Mouse (Mus musculus): ENCODE measurements at regions not wholly inside any gene's neighbourhood (a gene's known extent, or its start where the extent isn't known, plus 50 kb on each side); places are given as distances from the start of the nearest gene placed in this dataset.

DNA sequence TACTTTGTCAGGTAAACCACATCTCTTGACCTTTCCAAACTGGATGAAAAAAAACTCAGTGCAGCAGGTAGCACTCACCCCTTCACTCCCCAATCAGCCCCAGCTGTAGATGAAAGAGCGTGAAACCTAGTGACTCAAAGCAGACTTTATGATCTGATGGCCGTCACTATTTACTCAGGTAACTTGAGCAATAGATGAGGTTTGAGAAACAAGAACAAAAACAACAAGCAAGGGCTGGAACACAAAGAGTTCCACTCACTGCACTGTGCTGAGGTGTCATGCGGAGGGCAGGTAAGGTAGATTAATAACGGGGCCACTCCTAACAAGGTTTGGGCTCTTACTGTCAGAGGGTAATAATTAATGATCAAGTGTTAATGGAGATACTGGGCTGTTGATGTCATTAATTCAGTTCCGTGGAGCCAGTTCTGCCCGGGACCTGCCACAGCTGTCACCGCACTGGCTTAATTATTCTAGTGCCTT, 170.4 kb upstream of the Zeb2 start:
- no peak overlapping the region for H3K4me2 ChIP-seq (ENCODE audit: low read depth)

DNA sequence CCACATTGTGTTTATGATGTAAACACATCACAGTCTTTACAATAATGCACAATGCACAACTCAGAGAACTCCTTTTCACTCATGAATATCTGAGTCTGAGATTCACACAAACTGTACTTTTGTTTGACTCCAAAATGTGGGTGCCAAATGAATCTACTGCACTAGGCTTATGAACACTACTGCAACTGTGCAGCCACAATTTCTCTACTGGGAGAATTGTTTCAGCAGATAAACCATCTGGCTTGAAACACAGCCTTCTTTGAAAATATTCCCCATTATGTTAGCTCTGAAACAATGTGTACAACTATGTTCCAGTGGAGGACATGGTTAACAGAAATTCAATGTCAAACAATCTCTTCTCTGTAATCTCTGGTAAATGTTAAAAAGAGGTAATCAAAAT, 166.6 kb upstream of the Zeb2 start:
- Histone ChIP-seq H3K4me2 (ENCODE audit: low read depth) (no peak overlapping the region), H3K27ac (ENCODE audit: low read depth, low read length) (no peak overlapping the region), H3K4me3 (ENCODE audit: low read depth, low read length) (no peak overlapping the region), H3K4me1 (ENCODE audit: insufficient read depth) (no peaks in the 10 kb centered on the region), H3K27me3 (ENCODE audit: insufficient read depth, low read length) (no peaks in the 10 kb centered on the region), H3K36me3 (ENCODE audit: insufficient read depth) (no peaks in the 10 kb centered on the region), H3K9ac (no peak overlapping the region), H3K9me3 (ENCODE audit: low read length) (no peaks in the 10 kb centered on the region)
- DNase-seq (no peak), ATAC-seq (no peak)
- no peak for TF ChIP-seq CTCF (IDR thresholded peaks at IDR 0.05; ENCODE audit: low read depth)

More for the DNA sequence above, 170.4 kb upstream of the Zeb2 start:
- WGBS, result 43% methylated on average over 7 of the region's 7 CpGs
- DNase-seq (no peak), ATAC-seq (no peak)
- Histone ChIP-seq H3K27ac (ENCODE audit: low read depth, low read length) (no peak overlapping the region), H3K36me3 (ENCODE audit: insufficient read depth) (no peaks in the 10 kb centered on the region), H3K4me3 (ENCODE audit: low read depth, low read length) (no peak overlapping the region), H3K9ac (no peak overlapping the region), H3K27me3 (ENCODE audit: insufficient read depth, low read length) (no peaks in the 10 kb centered on the region), H3K9me3 (ENCODE audit: low read length) (no peaks in the 10 kb centered on the region), H3K4me1 (ENCODE audit: insufficient read depth) (no peaks in the 10 kb centered on the region)
- TF ChIP-seq CTCF (IDR thresholded peaks at IDR 0.05; ENCODE audit: low read depth), result no peak

DNA sequence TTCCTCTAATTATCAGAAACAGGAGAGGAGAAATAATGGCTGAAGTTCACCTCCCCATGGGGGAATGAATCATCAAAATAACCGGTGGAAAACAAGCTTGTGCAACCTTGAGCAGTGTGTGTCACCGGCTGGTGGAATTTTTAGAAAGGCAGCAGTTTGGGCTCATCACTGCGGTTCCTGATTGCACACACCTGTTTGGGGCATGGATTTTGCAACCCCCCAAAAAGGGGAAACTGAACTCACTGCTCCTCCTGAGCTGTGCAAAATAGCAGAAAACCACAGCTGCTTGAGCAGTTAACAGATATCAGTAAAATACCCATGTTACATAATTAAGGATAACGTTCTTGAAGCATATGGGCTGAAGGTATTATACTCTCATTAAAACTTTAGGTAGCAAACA, 162.3 kb upstream of the Zeb2 start:
- H3K9ac ChIP-seq, result no peak overlapping the region
- H3K4me3 ChIP-seq (ENCODE audit: low read depth, low read length), result no peak overlapping the region
- no peak overlapping the region for H3K27ac ChIP-seq (ENCODE audit: low read depth, low read length)
- 83% methylated on average over 4 of the region's 4 CpGs for WGBS
- no peak for ATAC-seq
- no peaks in the 10 kb centered on the region for H3K36me3 ChIP-seq (ENCODE audit: insufficient read depth)
- H3K27me3 ChIP-seq (ENCODE audit: insufficient read depth, low read length), result no peaks in the 10 kb centered on the region
- no peaks in the 10 kb centered on the region for H3K4me1 ChIP-seq (ENCODE audit: insufficient read depth)
- DNase-seq, result no peak
- no peak for TF ChIP-seq CTCF (IDR thresholded peaks at IDR 0.05; ENCODE audit: low read depth)
- no peak overlapping the region for H3K4me2 ChIP-seq (ENCODE audit: low read depth)
- H3K9me3 ChIP-seq (ENCODE audit: low read length), result no peaks in the 10 kb centered on the region

DNA sequence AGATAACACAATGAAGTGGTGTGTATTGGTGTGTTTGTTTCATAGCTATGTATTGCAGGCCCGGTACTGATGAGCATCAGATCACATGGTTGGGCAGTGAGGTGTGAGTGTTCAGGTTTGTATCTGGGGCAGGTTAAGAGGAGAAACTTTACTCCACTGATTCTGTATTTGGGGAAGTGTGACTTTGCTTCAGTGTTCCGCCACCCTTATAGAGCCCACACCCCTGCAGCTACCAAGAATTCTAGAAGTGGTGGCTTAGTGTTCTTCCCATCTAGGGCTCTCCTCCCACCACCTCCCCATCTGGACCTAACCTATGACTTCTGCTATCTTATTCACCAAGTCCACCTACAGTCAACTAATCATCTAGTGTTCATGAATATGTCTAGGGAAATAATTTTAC, 160.4 kb upstream of the Zeb2 start:
- Histone ChIP-seq H3K9me3 (ENCODE audit: low read length) (no peaks in the 10 kb centered on the region), H3K4me1 (ENCODE audit: insufficient read depth) (no peaks in the 10 kb centered on the region), H3K4me2 (ENCODE audit: low read depth) (no peak overlapping the region), H3K9ac (no peak overlapping the region), H3K36me3 (ENCODE audit: insufficient read depth) (no peaks in the 10 kb centered on the region), H3K4me3 (ENCODE audit: low read depth, low read length) (no peak overlapping the region), H3K27ac (ENCODE audit: low read depth, low read length) (no peak overlapping the region), H3K27me3 (ENCODE audit: insufficient read depth, low read length) (no peaks in the 10 kb centered on the region)
- DNase-seq, result no peak
- TF ChIP-seq CTCF (IDR thresholded peaks at IDR 0.05; ENCODE audit: low read depth), result no peak
- no peak for ATAC-seq
- 99% methylated on average over 2 of the region's 2 CpGs for WGBS

DNA sequence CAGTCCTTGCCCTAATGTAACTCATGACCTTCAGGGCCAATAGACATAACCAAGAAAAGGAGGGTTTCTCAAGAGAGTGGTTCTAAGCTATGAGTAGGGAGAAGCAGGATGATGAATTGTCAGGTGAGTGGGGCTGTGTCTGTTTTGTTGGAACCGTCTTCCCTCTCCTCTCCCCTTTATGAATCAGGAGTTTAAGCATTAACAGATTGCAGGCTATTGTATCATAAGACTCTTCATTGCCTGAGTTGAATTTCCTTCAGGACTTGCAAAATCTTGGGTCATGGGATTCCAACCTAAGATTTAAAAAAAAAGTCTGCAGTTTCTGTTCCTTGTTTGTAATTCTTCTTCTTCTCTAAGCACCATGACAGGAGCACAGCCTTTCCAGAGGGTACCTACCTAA, 159.5 kb upstream of the Zeb2 start:
- no peaks in the 10 kb centered on the region for H3K4me1 ChIP-seq (ENCODE audit: insufficient read depth)
- H3K4me3 ChIP-seq (ENCODE audit: low read depth, low read length), result no peak overlapping the region
- H3K9me3 ChIP-seq (ENCODE audit: low read length), result no peaks in the 10 kb centered on the region
- no peak for TF ChIP-seq CTCF (IDR thresholded peaks at IDR 0.05; ENCODE audit: low read depth)
- no peaks in the 10 kb centered on the region for H3K36me3 ChIP-seq (ENCODE audit: insufficient read depth)
- H3K4me2 ChIP-seq (ENCODE audit: low read depth), result no peak overlapping the region
- H3K27ac ChIP-seq (ENCODE audit: low read depth, low read length), result no peak overlapping the region
- 86% methylated on average over 1 of the region's 1 CpGs for WGBS
- H3K9ac ChIP-seq, result no peak overlapping the region
- DNase-seq (no peak), ATAC-seq (no peak)
- no peaks in the 10 kb centered on the region for H3K27me3 ChIP-seq (ENCODE audit: insufficient read depth, low read length)

DNA sequence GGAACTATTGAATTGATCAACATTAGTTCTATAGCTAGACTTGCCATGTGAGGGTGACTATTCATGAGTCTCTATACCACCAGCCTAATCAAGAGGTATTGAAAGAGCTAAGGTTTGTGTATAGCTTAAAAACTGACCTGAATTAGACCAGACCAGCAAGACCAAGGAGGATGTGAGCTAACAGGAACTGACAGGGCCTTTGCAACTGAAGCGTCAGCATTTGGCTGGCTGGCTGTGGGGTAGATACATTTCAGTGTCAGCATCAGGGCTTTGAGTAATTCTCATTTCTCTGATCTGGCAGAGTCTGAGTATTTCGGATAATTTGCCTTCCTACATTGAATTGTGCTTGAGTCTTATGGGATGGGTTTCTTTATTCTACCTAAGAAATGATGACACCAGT, 152.8 kb upstream of the Zeb2 start:
- H3K4me1 ChIP-seq (ENCODE audit: insufficient read depth), result no peaks in the 10 kb centered on the region
- 86% methylated on average over 2 of the region's 2 CpGs for WGBS
- H3K27ac ChIP-seq (ENCODE audit: low read depth, low read length), result no peak overlapping the region
- DNase-seq, result no peak
- H3K36me3 ChIP-seq (ENCODE audit: insufficient read depth), result no peaks in the 10 kb centered on the region
- H3K4me2 ChIP-seq (ENCODE audit: low read depth), result no peak overlapping the region
- H3K9me3 ChIP-seq (ENCODE audit: low read length), result no peaks in the 10 kb centered on the region
- ATAC-seq, result no peak
- no peak for TF ChIP-seq CTCF (IDR thresholded peaks at IDR 0.05; ENCODE audit: low read depth)
- H3K4me3 ChIP-seq (ENCODE audit: low read depth, low read length), result no peak overlapping the region
- H3K9ac ChIP-seq, result no peak overlapping the region
- H3K27me3 ChIP-seq (ENCODE audit: insufficient read depth, low read length), result no peaks in the 10 kb centered on the region

DNA sequence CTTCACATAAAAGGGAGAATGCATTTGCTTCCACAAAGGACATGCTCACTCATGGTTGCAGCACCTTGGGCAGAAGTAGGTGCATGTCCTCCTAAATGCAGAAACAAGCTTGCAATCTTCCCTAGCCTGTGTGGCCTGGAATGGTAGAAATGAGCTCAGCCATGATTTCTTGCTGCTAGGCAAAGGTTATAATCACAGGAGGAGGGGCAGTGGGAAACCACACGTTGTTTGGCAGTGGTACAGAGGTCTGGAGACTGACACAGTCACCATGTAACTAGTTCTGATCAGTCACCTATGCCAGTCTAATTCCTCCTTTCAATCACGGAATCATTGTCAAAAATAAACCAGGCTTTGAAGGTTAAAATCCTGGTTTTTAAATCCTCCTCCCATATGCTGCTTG, 148.6 kb upstream of the Zeb2 start:
- Histone ChIP-seq H3K4me1 (ENCODE audit: insufficient read depth) (no peaks in the 10 kb centered on the region), H3K36me3 (ENCODE audit: insufficient read depth) (no peaks in the 10 kb centered on the region), H3K4me3 (ENCODE audit: low read depth, low read length) (no peak overlapping the region), H3K9me3 (ENCODE audit: low read length) (no peaks in the 10 kb centered on the region), H3K27ac (ENCODE audit: low read depth, low read length) (no peak overlapping the region), H3K27me3 (ENCODE audit: insufficient read depth, low read length) (no peaks in the 10 kb centered on the region), H3K4me2 (ENCODE audit: low read depth) (no peak overlapping the region), H3K9ac (no peak overlapping the region)
- 41% methylated on average over 2 of the region's 2 CpGs for WGBS
- DNase-seq (no peak), ATAC-seq (no peak)
- no peak for TF ChIP-seq CTCF (IDR thresholded peaks at IDR 0.05; ENCODE audit: low read depth)

DNA sequence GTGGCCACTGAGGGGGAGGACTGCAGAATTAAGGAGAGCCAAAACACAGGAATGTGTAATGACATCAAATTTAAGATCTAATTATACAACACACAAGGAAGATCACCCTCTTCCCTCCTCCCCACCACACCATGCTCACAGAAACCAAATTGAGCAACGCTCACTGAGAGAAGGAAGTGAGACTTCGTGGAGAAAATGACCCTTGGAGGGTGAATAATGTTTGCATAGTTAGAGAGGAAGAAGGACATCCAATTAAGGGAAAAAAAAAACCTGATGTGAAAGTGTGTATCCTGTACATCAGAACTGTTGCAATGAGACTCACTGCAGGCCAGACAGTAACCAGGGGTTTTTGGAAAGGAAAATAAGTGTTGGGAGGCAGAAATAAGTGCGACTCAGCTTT, 144.8 kb upstream of the Zeb2 start:
- Histone ChIP-seq H3K4me2 (ENCODE audit: low read depth) (no peak overlapping the region), H3K9ac (no peak overlapping the region), H3K9me3 (ENCODE audit: low read length) (no peaks in the 10 kb centered on the region), H3K4me3 (ENCODE audit: low read depth, low read length) (no peak overlapping the region), H3K36me3 (ENCODE audit: insufficient read depth) (no peaks in the 10 kb centered on the region), H3K27ac (ENCODE audit: low read depth, low read length) (no peak overlapping the region), H3K4me1 (ENCODE audit: insufficient read depth) (no peaks in the 10 kb centered on the region), H3K27me3 (ENCODE audit: insufficient read depth, low read length) (no peaks in the 10 kb centered on the region)
- no peak for TF ChIP-seq CTCF (IDR thresholded peaks at IDR 0.05; ENCODE audit: low read depth)
- ATAC-seq (no peak), DNase-seq (no peak)
- 68% methylated on average over 3 of the region's 3 CpGs for WGBS

Measured in forebrain, postnatal 0 days (tissue).